Mouse (Mus musculus) layer of hippocampus, adult 9-11 months (tissue): Measurements from ENCODE around the gene Art4.

ENCODE experiments used
- DNase-seq: peaks from one replicate; pipeline ENCODE4 v3.0.0; 2022

Gene Art4

GRCm38 (mm10) chr6:136821086-136821485, 36.4 kb downstream of the Art4 start:
- DNase-seq: no peak

GRCm38 (mm10) chr6:136820381-136820780, 37.2 kb downstream of the Art4 start:
- no peak for DNase-seq

- peak; percentile 94 for DNase-seq
Measured at GRCm38 (mm10) chr6:136817549-136817948, 40.0 kb downstream of the Art4 start.

GRCm38 (mm10) chr6:136816826-136817225, 40.7 kb downstream of the Art4 start:
- no peak for DNase-seq

GRCm38 (mm10) chr6:136815381-136815780, 42.2 kb downstream of the Art4 start:
- no peak for DNase-seq

GRCm38 (mm10) chr6:136813117-136813516, 44.4 kb downstream of the Art4 start:
- DNase-seq: no peak

GRCm38 (mm10) chr6:136811196-136811595, 46.3 kb downstream of the Art4 start:
- DNase-seq: no peak

- no peak for DNase-seq
Measured at GRCm38 (mm10) chr6:136809673-136810072, 47.9 kb downstream of the Art4 start.

GRCm38 (mm10) chr6:136809077-136809476, 48.5 kb downstream of the Art4 start:
- no peak for DNase-seq

- DNase-seq: no peak
Measured at GRCm38 (mm10) chr6:136808631-136809046, 48.9 kb downstream of the Art4 start.

- DNase-seq: peak; percentile 97
Measured at GRCm38 (mm10) chr6:136808014-136808417, 49.5 kb downstream of the Art4 start, which contains the start of gene H2afj. Gene H2afj, plus strand, starts transcription at chr6:136808244.

- DNase-seq: no peak
Measured at GRCm38 (mm10) chr6:136807395-136808013, 50.0 kb downstream of the Art4 start.

- DNase-seq: no peak
Measured at GRCm38 (mm10) chr6:136806819-136807218, 50.7 kb downstream of the Art4 start.

- DNase-seq: no peak
Measured at GRCm38 (mm10) chr6:136805409-136805775, 52.1 kb downstream of the Art4 start.

- DNase-seq: no peak
Measured at GRCm38 (mm10) chr6:136804705-136805408, 52.7 kb downstream of the Art4 start.

- DNase-seq: peak; percentile 96
Measured at GRCm38 (mm10) chr6:136803739-136804633, 53.5 kb downstream of the Art4 start, which contains the start of gene Hist4h4. Gene Hist4h4, minus strand, starts transcription at chr6:136804415.

GRCm38 (mm10) chr6:136803093-136803738, 54.3 kb downstream of the Art4 start:
- no peak for DNase-seq

- no peak for DNase-seq
Measured at GRCm38 (mm10) chr6:136801274-136801673, 56.3 kb downstream of the Art4 start.

- DNase-seq: no peak
Measured at GRCm38 (mm10) chr6:136800710-136801109, 56.8 kb downstream of the Art4 start.
